Mouse (Mus musculus) kidney, adult 2 months (tissue): Measurements from ENCODE around the gene Pdgfa.

Source experiments
- CTCF ChIP-seq: fragments of 200-500 bp; conservative IDR thresholded peaks from 2 replicates; pipeline ENCODE4 v1.5.1; 2011; ENCODE audit warnings: low read depth, mild to moderate bottlenecking, control low read depth, low read length, moderate library complexity, mixed read lengths; ENCODE audit not compliant: insufficient read depth, insufficient read length
- POLR2A ChIP-seq: fragments of 200-500 bp; IDR thresholded peaks from one replicate; pipeline ENCODE4 v1.6.1; 2011; ENCODE audit warnings: low read depth, low read length, control low read depth

DNA sequence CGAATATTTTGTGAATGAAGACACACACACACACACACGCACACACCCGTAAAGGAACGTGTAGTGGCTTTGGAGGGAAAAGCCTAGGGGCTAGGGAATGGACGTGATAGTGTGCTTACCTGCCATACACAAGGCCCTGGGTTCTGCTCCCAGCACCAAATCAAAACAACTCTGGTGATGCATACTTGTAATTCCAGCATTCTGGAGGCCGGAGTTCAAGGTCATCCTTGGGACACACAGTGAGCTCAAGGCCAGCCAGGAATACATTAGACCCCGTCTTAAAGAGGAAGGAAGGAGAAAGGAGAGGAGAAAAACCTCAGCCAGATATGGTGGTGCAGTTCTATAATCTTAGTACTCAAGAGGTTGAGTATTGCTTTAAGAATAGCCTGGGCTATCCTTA lies 2.5 kb upstream of the Pdgfa start:
- TF ChIP-seq POLR2A (no peak), CTCF (no peak)
